Mouse (Mus musculus): ENCODE data around the gene Gm9964.
A peak's percentile ranks its signal among the peaks of the same experiment; 100 is the strongest.
"Not testable (repeated sequence)": the region's sequence is repeated elsewhere in the genome, so short reads cannot be mapped to it uniquely, and the experiment has no call there.

Gm9964 gene

DNA sequence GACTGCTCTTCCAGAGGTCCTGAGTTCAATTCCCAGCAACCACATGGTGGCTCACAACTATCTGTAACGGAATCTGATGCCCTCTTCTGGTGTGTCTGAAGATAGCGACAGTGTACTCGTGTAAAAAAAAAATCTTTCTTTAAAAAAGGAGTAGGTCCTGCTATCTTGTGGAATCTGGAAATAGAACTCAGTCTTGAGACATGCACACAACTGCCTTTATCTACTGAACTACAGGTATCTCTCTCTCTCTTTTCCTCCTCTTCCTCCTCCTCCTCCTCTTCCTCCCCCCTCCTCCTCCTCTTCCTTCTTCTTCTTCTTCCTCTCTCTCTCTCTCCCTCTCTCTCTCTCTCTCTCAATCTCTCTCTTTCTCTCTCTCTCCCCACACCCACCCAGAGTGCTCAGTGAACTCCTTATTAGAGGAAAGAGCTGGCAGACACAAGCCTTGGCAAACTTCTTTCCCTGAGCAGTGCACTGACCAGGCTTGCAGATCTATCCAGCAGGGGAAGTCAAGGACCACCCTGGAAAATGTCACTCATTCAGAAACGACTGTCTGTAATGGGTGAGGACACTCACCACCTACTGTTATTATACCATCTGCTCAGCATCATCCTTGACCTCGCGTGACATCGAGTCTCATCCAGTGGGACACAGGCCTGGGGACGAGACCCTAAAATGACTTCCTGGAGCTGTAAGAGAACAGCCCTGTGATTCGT, 3.2 kb upstream of the Gm9964 start:
- DNase-seq (ENCODE audit: low read depth, low spot score) = no peak

DNA sequence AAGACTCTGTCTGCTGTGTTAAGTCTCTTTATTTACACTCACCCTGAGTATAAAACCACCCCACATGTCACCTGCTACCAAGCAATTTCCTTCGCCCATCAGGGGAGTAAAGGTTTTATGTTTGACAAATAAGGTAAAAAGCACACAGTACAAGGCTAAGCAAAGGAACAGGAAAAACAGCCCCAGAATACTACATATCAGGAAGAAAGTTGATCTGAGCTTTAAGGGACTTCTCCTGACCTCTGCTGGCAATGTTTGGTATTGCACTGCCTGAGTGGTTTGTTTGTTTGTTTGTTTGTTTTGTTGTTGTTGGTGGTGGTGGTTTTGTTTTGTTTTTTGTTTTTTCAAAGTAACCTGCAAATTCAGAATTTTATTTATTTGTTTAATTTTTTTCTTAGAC, 539 bp downstream of the Gm9964 start:
- DNase-seq (ENCODE audit: low read depth, low spot score) = no peak

DNA sequence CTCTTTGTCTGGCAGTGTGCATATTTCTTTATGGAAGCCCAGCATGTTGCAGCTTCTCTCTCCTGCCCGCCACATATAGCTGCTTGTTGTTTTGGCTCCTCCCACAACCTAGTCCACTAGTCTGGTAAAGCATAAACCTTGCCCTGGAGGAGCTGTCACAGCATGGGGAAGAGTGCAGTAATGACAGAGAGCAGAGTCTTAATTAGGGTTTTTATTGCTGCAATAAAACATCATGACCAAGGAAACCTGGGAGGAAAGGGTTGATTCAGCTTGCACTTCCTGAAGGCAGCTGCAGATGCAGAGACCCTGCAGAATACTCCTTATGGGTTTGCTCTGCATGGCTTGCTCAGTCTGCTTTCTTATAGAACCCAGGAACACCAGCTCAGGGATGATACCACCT, 2.7 kb downstream of the Gm9964 start:
- DNase-seq (ENCODE audit: low read depth, low spot score) = no peak

DNA sequence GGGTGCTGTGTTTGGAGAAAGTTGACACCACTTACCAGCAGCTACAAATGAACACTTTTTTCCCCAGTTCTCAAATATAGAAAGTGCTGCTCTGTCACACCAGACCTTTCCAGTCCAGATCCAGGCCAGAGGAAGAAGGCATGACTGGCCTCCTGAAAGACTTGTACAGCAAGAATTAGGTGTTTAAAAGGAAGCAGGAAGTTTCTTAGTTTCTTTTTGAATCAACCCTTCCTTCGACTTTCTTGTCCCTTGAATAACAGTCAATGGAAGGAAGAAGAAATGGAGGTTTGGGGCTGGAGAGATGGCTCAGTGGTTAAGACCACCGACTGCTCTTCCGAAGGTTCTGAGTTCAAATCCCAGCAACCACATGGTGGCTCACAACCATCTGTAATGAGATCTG, 3.7 kb downstream of the Gm9964 start:
- DNase-seq (ENCODE audit: low read depth, low spot score) = no peak

DNA sequence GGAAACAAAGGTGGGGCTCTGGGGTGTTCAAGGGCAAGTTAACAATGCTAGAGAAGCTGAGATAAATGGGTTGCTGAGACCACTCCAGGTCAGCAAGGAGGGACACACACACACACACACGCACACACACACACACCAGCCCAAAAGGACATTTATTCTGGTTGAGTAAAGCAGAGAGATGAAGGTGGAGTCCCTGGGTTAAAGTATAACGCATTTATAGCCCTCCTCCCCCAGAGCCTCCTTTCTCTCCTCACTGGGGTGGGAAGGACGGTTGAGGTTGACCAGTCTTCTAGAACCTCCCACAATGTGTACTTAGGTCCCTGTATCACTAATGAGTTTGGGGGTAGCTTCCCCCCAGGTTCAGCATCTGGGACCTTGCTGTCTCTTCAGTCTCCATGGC, 4.6 kb downstream of the Gm9964 start:
- no peak for DNase-seq (ENCODE audit: low read depth, low spot score)

DNA sequence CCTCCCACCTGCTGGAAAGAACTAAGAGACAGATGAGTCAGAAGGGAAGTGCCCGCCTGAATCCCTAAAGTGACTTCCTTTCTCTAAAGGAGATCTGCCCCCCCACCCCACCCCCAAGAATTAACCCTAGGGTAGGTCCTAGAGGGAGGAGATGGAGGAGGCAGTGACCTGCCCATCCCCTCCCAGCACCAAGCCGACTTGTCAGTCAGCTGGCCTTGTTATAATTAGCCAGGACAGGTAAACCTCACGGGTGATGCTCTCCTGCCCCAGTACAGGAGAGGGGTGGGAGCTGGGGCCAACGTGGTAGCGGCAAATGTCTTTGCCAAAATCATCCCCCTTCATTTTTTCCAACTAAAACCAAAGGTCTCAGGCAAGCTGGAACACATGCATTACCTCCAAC, 5.1 kb downstream of the Gm9964 start:
- no peak for DNase-seq (ENCODE audit: low read depth, low spot score)

DNA sequence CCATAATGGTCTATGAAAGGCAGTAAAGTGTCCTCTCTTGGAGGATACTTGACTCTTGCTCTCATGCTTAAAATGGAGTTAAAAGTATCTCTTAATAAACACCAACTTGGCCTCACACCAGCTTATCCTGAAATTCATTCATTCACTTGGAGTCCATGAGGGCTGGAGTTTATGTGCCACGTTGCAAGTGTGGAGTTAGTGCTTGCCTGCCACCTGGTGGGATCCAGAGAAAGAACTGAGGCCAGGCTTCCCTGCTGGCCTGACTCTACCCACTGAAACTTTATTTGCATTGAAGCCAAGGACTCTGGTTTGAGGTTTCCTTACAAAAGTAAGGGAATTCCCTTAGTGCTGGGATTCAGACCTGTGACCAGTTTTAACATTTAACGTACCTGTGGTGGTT, 6.2 kb downstream of the Gm9964 start:
- no peak for DNase-seq (ENCODE audit: low read depth, low spot score)

DNA sequence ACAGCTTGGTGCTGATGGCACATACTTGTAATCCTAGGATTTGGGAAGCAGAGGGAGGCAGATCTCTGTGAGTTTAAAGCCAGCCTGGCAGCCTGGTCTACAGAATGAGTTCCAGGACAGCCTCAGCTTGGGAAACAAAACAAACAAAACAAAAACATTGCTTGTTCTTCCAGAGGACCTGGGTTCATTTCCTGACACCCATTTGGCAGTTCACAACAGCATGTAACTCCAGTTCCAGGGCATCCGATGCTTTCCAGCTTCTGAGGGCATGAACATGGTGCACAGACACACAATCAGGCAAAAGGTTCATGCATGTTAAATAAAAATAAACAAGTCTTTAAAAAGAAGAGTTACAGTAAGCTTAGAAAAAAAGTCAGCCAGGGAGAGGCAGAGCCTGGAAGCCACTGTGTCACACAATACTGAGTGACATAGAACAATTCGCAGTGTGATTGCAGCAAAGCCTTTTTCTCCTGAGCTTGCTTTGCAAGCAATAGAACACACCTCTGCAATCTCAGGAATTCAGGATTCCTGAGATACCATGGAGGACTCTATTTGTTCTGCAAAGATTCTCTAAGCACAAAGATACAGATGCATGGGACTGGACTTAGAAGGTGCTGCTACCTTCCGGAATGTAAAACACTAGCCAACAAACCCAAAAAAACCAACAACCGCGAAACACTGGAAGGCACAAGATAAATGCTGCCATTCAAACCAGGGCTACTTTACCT, 7.6 kb downstream of the Gm9964 start:
- DNase-seq (ENCODE audit: low read depth, low spot score) = no peak

DNA sequence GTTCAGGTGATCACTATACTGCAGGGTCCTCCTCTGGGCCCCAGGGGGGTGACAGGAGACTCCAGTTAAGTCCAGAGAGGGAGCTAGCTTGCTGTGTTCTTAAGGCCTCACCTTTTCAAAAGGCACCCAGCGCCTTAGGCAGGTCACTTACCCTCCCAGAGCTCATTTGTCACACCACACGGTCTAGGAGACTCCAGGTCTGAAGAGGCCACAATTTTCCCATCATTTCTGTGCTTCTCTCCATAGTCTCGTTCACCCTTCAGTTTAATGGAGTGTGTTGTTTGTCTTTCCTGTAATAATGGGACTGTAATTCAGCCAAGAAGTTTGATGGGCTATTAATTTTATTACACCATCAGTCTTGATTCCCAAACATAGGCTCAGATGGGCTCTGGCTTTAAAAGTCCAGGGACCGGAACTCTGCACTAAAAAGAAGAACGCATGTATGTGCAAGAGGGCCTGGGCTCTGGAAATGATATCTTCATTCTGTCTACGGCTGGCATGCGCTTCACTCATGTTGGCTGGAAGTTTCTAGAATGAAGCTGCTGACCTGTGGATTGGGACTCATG, 8.3 kb downstream of the Gm9964 start:
- no peak for DNase-seq (ENCODE audit: low read depth, low spot score)

DNA sequence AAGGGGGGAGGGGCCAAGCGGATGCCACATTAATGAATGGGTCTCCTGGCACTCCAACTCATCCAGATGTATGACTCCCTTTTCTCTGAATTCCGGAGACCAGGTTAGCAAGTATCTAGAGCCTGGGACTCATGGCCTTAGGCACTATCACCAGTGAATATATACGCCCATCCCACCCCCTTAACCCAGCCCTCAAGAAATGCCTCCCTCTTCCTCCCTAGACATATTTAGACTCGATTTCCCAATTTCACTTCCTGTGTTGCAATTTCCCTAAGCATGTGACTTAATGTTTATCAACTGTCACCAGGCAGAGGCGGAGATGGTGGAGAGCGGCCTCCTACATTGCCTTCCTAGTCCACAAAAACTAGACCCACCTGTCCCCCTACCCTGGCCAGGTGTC, 9.3 kb downstream of the Gm9964 start:
- DNase-seq (ENCODE audit: low read depth, low spot score) = no peak

DNA sequence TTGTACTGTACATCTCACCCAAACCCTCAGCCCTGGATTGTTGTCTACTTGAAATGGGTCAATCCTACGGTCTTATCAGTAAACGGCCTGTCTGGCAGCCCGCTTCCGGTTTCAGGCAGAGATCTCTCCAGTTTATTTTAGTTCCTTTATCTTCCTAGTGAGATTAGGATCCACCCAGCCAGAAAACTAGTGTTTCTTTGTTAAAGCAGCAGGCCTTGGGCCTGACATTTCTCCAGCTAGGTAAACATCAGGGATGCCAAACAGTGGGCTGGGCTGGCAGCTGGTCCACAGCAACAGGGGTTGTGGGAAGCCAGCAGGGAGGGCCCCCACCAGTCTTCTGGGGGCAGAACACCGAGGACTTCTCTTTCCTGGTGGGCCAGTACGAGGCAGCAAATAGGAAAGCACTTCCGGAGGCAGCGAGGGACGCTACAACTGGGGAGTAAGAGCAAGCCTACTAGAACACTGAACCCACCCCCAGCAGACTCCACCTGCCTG, 10.4 kb downstream of the Gm9964 start:
- no peak for DNase-seq (ENCODE audit: low read depth, low spot score)

DNA sequence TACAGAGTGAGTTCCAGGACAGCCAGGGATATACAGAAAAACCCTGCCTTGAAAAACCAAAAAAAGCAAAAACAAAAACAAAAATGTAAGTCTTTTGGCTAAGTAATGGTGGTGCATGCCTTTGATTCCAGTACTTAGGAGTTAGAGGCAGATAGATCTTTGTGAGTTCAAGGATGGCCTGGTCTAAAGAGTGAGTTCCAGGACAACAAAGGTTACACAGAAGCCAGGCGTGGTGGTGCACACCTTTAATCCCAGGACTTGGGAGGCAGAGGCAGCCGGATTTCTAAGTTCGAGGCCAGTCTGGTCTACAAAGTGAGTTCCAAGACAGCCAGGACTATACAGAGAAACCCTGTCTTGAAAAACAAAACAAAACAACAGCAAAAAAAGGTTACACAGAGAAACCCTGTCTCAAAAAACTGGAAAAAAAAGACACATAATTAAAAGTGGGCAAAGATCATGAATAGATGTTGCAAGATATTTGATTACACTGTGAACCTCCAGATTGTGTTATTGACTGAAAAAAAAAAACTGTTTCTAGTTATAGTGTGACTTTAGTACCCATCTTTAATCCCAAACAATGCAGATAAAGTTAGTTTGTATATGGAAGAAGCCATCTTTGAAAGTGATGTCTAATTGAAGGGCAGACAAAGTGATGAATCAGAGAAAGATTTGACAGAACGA, 13.2 kb downstream of the Gm9964 start:
- DNase-seq (ENCODE audit: low read depth, low spot score) = no peak

DNA sequence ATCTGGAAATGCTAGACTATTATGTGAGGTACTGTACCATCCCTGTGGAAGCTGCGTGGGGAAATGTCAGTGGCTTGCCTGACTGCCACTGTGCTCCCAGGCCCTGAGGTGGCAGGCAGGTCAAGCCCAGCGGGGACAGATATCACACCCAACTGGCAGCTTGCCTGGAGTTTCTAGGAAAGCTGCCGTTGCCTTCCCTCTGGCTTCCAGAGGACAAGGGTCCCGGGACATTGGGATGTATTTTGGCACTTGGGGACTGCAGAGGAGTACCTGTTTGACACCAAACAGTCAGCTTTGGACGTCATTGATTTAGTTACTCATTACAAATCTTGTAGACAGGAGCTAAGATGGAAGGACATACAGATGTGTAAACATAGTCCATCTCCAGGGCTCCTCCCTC, 15.3 kb downstream of the Gm9964 start:
- no peak for DNase-seq (ENCODE audit: low read depth, low spot score)

DNA sequence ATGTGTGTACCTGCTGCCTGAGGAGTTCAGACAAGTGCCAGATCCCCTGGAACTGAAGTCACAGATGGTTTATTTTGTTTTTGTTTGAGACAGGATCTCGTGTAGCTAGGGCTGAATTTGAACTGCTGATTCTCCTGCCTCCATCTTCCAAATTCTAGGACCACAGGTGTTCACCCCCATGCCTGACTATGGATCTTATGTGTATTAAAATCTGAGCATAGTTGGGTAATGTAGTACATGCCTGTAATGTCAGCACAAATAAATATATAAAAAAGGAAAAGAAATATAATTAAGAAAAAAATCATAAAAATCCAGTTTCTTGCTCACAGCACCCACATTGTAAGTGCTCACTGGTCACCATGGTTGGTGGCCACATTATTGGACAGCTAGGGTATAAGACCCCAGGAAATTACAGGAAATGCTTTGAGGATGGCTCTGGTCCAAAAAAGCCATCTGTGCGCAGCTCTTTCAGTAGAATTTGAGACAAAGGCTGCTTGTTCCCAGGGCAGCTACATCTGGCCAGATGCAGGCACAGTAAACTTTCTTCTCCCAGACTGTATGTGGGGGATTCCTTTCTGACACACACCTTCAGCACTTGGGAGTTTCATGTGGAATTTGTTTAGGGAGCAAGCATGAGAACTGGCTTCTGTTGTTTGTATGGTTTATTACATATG, 16.8 kb downstream of the Gm9964 start:
- DNase-seq (ENCODE audit: low read depth, low spot score) = no peak

DNA sequence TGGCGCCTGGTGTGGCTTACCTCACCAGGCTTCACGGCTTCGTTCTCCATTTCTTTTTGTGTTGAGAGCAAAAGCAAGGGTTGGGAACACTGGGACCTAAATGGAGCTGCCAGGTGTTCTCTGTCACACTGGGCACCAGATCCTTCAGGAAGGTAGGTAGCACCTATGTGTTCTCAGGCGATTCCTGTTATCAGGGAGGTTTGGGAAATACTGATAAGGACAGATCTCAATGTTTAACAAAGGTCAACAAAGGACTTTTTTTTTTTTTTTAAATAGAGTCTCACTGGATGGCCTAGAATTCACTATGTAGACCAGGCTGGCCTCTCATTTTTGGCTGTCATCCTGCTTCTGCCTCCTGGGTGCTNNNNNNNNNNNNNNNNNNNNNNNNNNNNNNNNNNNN, 22.9 kb downstream of the Gm9964 start:
- no peak for DNase-seq (ENCODE audit: low read depth, low spot score)

DNA sequence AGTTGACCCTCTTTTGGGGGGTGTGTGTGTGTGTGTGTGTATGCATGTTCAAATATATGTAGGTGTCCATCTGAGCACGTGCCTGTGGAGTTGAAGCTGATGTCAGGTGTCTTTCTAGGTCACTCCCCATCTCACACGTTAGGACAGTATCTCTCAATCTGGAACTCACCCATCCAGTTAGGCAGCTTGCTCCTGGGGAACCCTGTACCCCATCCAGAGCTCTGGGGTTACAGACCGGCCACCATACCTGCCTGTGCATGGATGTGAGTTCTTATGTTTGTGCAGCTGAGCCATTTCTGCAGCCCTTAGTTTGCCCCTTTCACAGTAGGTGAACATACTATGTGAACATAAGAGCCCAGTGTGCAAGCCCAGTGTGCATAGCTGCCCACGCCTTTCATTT, 23.7 kb downstream of the Gm9964 start:
- DNase-seq (ENCODE audit: low read depth, low spot score) = no peak

DNA sequence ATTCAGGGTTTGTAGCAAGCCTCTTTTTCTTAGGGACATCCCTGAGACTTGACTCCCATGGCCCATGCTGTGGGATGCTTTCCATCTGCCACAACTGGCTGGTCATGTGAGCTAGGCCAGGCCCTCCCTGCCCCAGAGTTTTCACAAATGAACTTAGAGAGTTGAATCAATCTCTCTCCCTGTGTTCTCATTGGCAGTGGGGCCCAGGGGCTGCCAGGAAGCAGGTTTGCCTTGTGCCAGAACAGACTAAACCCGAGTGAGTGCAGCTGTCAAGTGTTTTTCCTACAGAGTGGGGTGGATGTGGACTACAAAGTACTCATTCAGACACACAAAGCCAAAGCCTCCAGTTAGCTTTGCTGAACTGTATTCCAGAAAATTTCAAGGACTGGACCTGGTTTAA, 29.5 kb downstream of the Gm9964 start:
- no peak for DNase-seq (ENCODE audit: low read depth, low spot score)

DNA sequence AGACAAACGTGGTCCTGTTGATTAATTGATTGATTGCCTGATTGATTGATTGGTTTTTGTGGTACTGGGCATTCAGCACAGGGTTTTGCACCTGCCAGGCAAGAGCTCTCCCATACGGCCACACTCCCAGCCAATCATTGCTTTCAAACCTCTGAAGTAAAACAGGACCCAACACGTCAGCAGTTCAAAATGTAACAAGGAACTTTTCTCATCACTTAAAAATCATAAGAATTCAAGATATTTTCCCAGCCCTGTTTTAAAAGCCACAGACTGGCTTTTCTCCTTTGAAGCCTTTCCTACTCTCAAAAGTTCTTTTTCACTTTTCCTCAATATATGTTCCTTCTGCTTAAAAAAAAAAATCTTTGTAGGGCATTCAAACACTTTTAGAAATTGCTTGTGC, 32.3 kb downstream of the Gm9964 start:
- no peak for DNase-seq (ENCODE audit: low read depth, low spot score)

DNA sequence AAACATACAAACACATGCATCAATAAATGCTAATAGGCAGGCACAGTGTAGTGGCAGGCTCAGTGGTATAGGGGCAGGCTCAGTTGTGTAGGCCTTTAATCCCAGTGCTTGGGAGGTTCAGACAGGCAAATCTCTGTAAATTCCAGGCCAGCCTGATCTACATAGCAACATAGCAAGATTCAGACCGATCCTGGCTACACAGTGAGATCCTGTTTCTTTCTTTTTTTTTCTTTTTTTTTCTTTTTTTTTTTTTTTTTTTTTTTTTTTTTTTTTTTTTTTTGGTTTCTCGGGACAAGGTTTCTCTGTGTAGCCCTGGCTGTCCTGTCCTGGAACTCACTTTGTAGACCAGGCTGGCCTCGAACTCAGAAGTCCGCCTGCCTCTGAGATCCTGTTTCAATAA, 36.6 kb downstream of the Gm9964 start:
- not testable (repeated sequence) for DNase-seq (ENCODE audit: low read depth, low spot score)

DNA sequence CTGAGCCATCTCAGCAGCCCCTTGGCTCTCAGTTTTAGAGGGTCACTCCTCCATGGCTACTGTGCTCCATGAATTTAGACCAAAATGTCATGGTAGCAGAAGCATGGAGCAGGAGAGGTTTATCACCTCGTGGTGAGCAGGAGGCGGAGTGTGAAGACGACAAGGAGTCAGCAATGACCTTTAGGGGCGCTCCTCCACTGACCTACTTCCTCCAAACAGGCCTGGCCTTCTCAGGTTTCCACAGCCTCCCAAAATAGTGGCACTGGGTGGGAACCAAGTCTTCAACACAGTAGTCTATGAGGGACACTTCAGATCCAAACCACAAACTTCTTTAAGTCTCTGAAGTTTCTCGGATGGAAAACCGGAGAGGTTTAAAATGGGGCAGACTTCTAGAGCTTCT, 38.0 kb downstream of the Gm9964 start:
- no peak for DNase-seq (ENCODE audit: low read depth, low spot score)

DNA sequence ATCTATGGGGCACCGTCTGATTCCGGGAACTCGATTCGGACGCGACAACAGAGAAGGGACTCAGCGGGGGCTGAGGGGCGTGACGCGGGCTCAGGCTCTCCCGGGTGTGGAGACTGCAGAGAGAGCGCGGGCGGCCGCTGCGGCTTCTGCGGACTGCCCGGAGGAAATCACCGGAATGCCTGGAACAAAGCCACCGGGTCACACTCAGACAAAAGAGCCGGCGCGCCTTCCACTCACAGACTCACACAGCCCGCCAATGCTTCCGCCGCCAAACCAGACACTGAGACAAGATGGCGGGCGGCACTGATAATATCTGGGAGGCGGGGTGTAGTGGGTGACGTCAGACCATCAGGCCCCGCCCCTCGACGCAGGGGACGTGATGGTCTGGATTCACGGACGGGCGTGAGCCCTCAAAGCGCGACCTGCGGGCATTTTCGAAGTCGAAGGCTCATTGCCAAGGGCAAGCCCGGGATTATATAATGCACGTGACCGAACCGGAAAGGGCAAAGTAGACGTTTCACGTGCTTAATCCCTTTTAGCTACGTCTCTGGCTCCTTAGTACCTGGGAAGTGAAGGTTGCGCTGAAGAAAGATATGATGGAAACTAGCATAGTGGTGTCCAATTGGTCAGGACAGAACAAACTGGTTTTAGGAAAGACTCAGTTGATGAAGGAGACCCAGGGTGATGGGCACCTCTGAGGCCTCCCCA, 42.2 kb downstream of the Gm9964 start, which contains the start of gene Wsb1:
TSS of gene Wsb1 (minus strand) at position 281 of the 708 bp plus-strand sequence.
- peak; percentile 91 for DNase-seq (ENCODE audit: low read depth, low spot score)

Data from WW6 (cell line).